Mouse (Mus musculus): ENCODE measurements around the gene Mapk8ip3. TPM values are rescaled to one million over a fixed set of nuclear protein-coding genes. Genes with fewer than 3 reads are reported as not detected.

Gene Mapk8ip3
- polyA plus RNA-seq, 1 experiment from 2014 or later: 50.9 TPM

GRCm38 (mm10) chr17:24897600-24897999 lies 39.2 kb downstream of the Mapk8ip3 start:
- H3K27me3 ChIP-seq (ENCODE audit: control insufficient read depth, insufficient read depth, low read length): no peaks in the 10 kb centered on the region
- H3K27ac ChIP-seq (ENCODE audit: low read depth, low read length): no peak overlapping the region
- H3K4me3 ChIP-seq (ENCODE audit: low read depth, low read length): peak overlapping the region; percentile 82; the same call in 1 of the 2 replicates
- peaks cover 33% of the 10 kb centered on the region for H3K36me3 ChIP-seq (ENCODE audit: control insufficient read depth, insufficient read depth, low read length)
- WGBS: 75% methylated on average over 4 of the region's 4 CpGs
- H3K4me2 ChIP-seq (replicated peaks; ENCODE audit: low read depth, low read length): no peak overlapping the region
- peaks cover 5% of the 10 kb centered on the region; the same call in 1 of the 2 replicates for H3K4me1 ChIP-seq (replicated peaks; ENCODE audit: control insufficient read depth, insufficient read depth, low read length)
- no peaks in the 10 kb centered on the region for H3K9me3 ChIP-seq (ENCODE audit: control insufficient read depth, low read length)
- ATAC-seq (ENCODE audit: low FRiP score) (no peak), DNase-seq (ENCODE audit: low spot score) (no peak)
- peak overlapping the region; percentile 86; the same call in 1 of the 2 replicates for H3K9ac ChIP-seq (ENCODE audit: low read depth, low read length)

- DNase-seq (ENCODE audit: low spot score) (no peak), ATAC-seq (ENCODE audit: low FRiP score) (no peak)
- peaks cover 5% of the 10 kb centered on the region; the same call in 1 of the 2 replicates for H3K4me1 ChIP-seq (replicated peaks; ENCODE audit: control insufficient read depth, insufficient read depth, low read length)
- H3K4me3 ChIP-seq (ENCODE audit: low read depth, low read length): peak overlapping the region; percentile 82
- H3K36me3 ChIP-seq (ENCODE audit: control insufficient read depth, insufficient read depth, low read length): peaks cover 30% of the 10 kb centered on the region
- 42% methylated on average over 11 of the region's 11 CpGs for WGBS
- no peaks in the 10 kb centered on the region for H3K9me3 ChIP-seq (ENCODE audit: control insufficient read depth, low read length)
- H3K27me3 ChIP-seq (ENCODE audit: control insufficient read depth, insufficient read depth, low read length): no peaks in the 10 kb centered on the region
- peak overlapping the region; percentile 76 for H3K27ac ChIP-seq (ENCODE audit: low read depth, low read length)
- peak overlapping the region; percentile 77 for H3K4me2 ChIP-seq (replicated peaks; ENCODE audit: low read depth, low read length)
- H3K9ac ChIP-seq (ENCODE audit: low read depth, low read length): peak overlapping the region; percentile 86
These were observed 39.8 kb downstream of the Mapk8ip3 start for GRCm38 (mm10) chr17:24896993-24897269.

GRCm38 (mm10) chr17:24896241-24896992 lies 40.4 kb downstream of the Mapk8ip3 start, which contains the start of gene Nme3:
Gene Nme3, plus strand, starts transcription at chr17:24896500.
- H3K4me3 ChIP-seq (ENCODE audit: low read depth, low read length): peak within 1 kb of the TSS; percentile 82
- peak; percentile 81 for DNase-seq (ENCODE audit: low spot score)
- WGBS: 3% methylated on average over 48 of the region's 50 CpGs
- peak within 1 kb of the TSS; percentile 78 for H3K27ac ChIP-seq (ENCODE audit: low read depth, low read length)
- no peaks in the 10 kb centered on the region for H3K27me3 ChIP-seq (ENCODE audit: control insufficient read depth, insufficient read depth, low read length)
- peak within 1 kb of the TSS; percentile 87 for H3K9ac ChIP-seq (ENCODE audit: low read depth, low read length)
- no peaks in the 10 kb centered on the region for H3K9me3 ChIP-seq (ENCODE audit: control insufficient read depth, low read length)
- peak; percentile 62 for ATAC-seq (ENCODE audit: low FRiP score)
- H3K4me1 ChIP-seq (replicated peaks; ENCODE audit: control insufficient read depth, insufficient read depth, low read length): peaks cover 5% of the 10 kb centered on the region; the same call in 1 of the 2 replicates
- peaks cover 27% of the 10 kb centered on the region for H3K36me3 ChIP-seq (ENCODE audit: control insufficient read depth, insufficient read depth, low read length)
- H3K4me2 ChIP-seq (replicated peaks; ENCODE audit: low read depth, low read length): peak within 1 kb of the TSS; percentile 77

GRCm38 (mm10) chr17:24895571-24896240 lies 41.1 kb downstream of the Mapk8ip3 start:
- Histone ChIP-seq H3K4me2 (replicated peaks; ENCODE audit: low read depth, low read length) (peak overlapping the region; percentile 77), H3K9ac (ENCODE audit: low read depth, low read length) (peak overlapping the region; percentile 87), H3K4me3 (ENCODE audit: low read depth, low read length) (peak overlapping the region; percentile 82), H3K36me3 (ENCODE audit: control insufficient read depth, insufficient read depth, low read length) (peaks cover 21% of the 10 kb centered on the region), H3K9me3 (ENCODE audit: control insufficient read depth, low read length) (no peaks in the 10 kb centered on the region), H3K27me3 (ENCODE audit: control insufficient read depth, insufficient read depth, low read length) (no peaks in the 10 kb centered on the region), H3K4me1 (replicated peaks; ENCODE audit: control insufficient read depth, insufficient read depth, low read length) (peaks cover 5% of the 10 kb centered on the region; the same call in 1 of the 2 replicates), H3K27ac (ENCODE audit: low read depth, low read length) (peak overlapping the region; percentile 78)
- ATAC-seq (ENCODE audit: low FRiP score): no peak
- WGBS: 12% methylated on average over 23 of the region's 23 CpGs
- no peak for DNase-seq (ENCODE audit: low spot score)

GRCm38 (mm10) chr17:24894995-24895547 lies 41.7 kb downstream of the Mapk8ip3 start, which contains the start of the genes Eme2 and Mrps34:
Gene Eme2, minus strand, starts transcription at chr17:24895087.
Gene Mrps34, plus strand, starts transcription at chr17:24895116.
- Histone ChIP-seq H3K36me3 (ENCODE audit: control insufficient read depth, insufficient read depth, low read length) (peaks cover 16% of the 10 kb centered on the region), H3K4me2 (replicated peaks; ENCODE audit: low read depth, low read length) (peak within 1 kb of the TSS; percentile 77), H3K27me3 (ENCODE audit: control insufficient read depth, insufficient read depth, low read length) (no peaks in the 10 kb centered on the region), H3K27ac (ENCODE audit: low read depth, low read length) (peak within 1 kb of the TSS; percentile 78), H3K4me1 (replicated peaks; ENCODE audit: control insufficient read depth, insufficient read depth, low read length) (peaks cover 5% of the 10 kb centered on the region; the same call in 1 of the 2 replicates), H3K9me3 (ENCODE audit: control insufficient read depth, low read length) (no peaks in the 10 kb centered on the region), H3K4me3 (ENCODE audit: low read depth, low read length) (peak within 1 kb of the TSS; percentile 82), H3K9ac (ENCODE audit: low read depth, low read length) (peak within 1 kb of the TSS; percentile 87)
- ATAC-seq (ENCODE audit: low FRiP score) (peak; percentile 56), DNase-seq (ENCODE audit: low spot score) (peak; percentile 91)
- WGBS: under 1% methylated on average over 62 of the region's 62 CpGs

- DNase-seq (ENCODE audit: low spot score) (no peak), ATAC-seq (ENCODE audit: low FRiP score) (peak; percentile 29)
- Histone ChIP-seq H3K36me3 (ENCODE audit: control insufficient read depth, insufficient read depth, low read length) (peaks cover 13% of the 10 kb centered on the region), H3K9me3 (ENCODE audit: control insufficient read depth, low read length) (no peaks in the 10 kb centered on the region), H3K27me3 (ENCODE audit: control insufficient read depth, insufficient read depth, low read length) (no peaks in the 10 kb centered on the region), H3K9ac (ENCODE audit: low read depth, low read length) (peak overlapping the region; percentile 87), H3K4me2 (replicated peaks; ENCODE audit: low read depth, low read length) (peak overlapping the region; percentile 77), H3K4me3 (ENCODE audit: low read depth, low read length) (peak overlapping the region; percentile 82), H3K27ac (ENCODE audit: low read depth, low read length) (peak overlapping the region; percentile 78), H3K4me1 (replicated peaks; ENCODE audit: control insufficient read depth, insufficient read depth, low read length) (peaks cover 5% of the 10 kb centered on the region; the same call in 1 of the 2 replicates)
- 10% methylated on average over 31 of the region's 31 CpGs for WGBS
These were observed 42.4 kb downstream of the Mapk8ip3 start for GRCm38 (mm10) chr17:24894061-24894994.

- no peak overlapping the region for H3K9ac ChIP-seq (ENCODE audit: low read depth, low read length)
- H3K4me2 ChIP-seq (replicated peaks; ENCODE audit: low read depth, low read length): no peak overlapping the region
- WGBS: 98% methylated on average over 2 of the region's 2 CpGs
- DNase-seq (ENCODE audit: low spot score) (no peak), ATAC-seq (ENCODE audit: low FRiP score) (no peak)
- no peaks in the 10 kb centered on the region for H3K27me3 ChIP-seq (ENCODE audit: control insufficient read depth, insufficient read depth, low read length)
- H3K4me3 ChIP-seq (ENCODE audit: low read depth, low read length): no peak overlapping the region
- H3K27ac ChIP-seq (ENCODE audit: low read depth, low read length): no peak overlapping the region
- H3K36me3 ChIP-seq (ENCODE audit: control insufficient read depth, insufficient read depth, low read length): peaks cover 7% of the 10 kb centered on the region
- H3K9me3 ChIP-seq (ENCODE audit: control insufficient read depth, low read length): no peaks in the 10 kb centered on the region
- peaks cover 5% of the 10 kb centered on the region; the same call in 1 of the 2 replicates for H3K4me1 ChIP-seq (replicated peaks; ENCODE audit: control insufficient read depth, insufficient read depth, low read length)
These were observed 43.5 kb downstream of the Mapk8ip3 start for GRCm38 (mm10) chr17:24893276-24893675.

- Histone ChIP-seq H3K9ac (ENCODE audit: low read depth, low read length) (no peak overlapping the region), H3K9me3 (ENCODE audit: control insufficient read depth, low read length) (no peaks in the 10 kb centered on the region), H3K36me3 (ENCODE audit: control insufficient read depth, insufficient read depth, low read length) (peaks cover 4% of the 10 kb centered on the region), H3K4me1 (replicated peaks; ENCODE audit: control insufficient read depth, insufficient read depth, low read length) (peaks cover 6% of the 10 kb centered on the region; the same call in 1 of the 2 replicates), H3K4me3 (ENCODE audit: low read depth, low read length) (no peak overlapping the region), H3K4me2 (replicated peaks; ENCODE audit: low read depth, low read length) (no peak overlapping the region), H3K27me3 (ENCODE audit: control insufficient read depth, insufficient read depth, low read length) (no peaks in the 10 kb centered on the region), H3K27ac (ENCODE audit: low read depth, low read length) (no peak overlapping the region)
- ATAC-seq (ENCODE audit: low FRiP score) (no peak), DNase-seq (ENCODE audit: low spot score) (no peak)
- 89% methylated on average over 12 of the region's 12 CpGs for WGBS
These were observed 44.0 kb downstream of the Mapk8ip3 start for GRCm38 (mm10) chr17:24892785-24893184.
